Mouse (Mus musculus): ENCODE measurements around the gene Qrsl1.

- TF ChIP-seq CTCF (IDR thresholded peaks at IDR 0.05) (no peak), EP300 (IDR thresholded peaks at IDR 0.05) (no peak)
These were observed 27.1 kb upstream of the Qrsl1 start for GRCm38 (mm10) chr10:43928596-43928995.

Data from lung, postnatal 0 days (tissue).